Mouse (Mus musculus) naive thymus-derived CD4-positive, alpha-beta T cell, adult 5 months (primary cell): ENCODE data around the gene Mindy4b-ps. TPM values are rescaled to one million over a fixed set of nuclear protein-coding genes. Genes with fewer than 3 reads are reported as not detected.

Experiments
- polyA plus RNA-seq: library from polyadenylated mRNA; unstranded; fragments of 100-300 nt; shearing (Covaris generic); gene quantifications from one replicate; pipeline ENCODE4 v1.2.1, GENCODE M21; 2017

Mindy4b-ps gene
- not detected for polyA plus RNA-seq

GRCm38 (mm10) chr3:58822211-58822610 lies at the start of gene Mindy4b-ps:
Gene Mindy4b-ps (minus strand): TSS chr3:58822311.

Other genes starting within 250 kb of the Mindy4b-ps start
- 33.8 TPM for gene Selenot, start 245.7 kb downstream of the Mindy4b-ps start, polyA plus RNA-seq
- not detected for gene Erich6, start 185.1 kb downstream of the Mindy4b-ps start, polyA plus RNA-seq
- gene Siah2, start 129.9 kb downstream of the Mindy4b-ps start, polyA plus RNA-seq: 53.5 TPM
- gene Clrn1, start 63.0 kb upstream of the Mindy4b-ps start, polyA plus RNA-seq: not detected
- gene Med12l, start 183.5 kb upstream of the Mindy4b-ps start, polyA plus RNA-seq: 1.3 TPM